Mouse (Mus musculus) frontal cortex, adult 2 months (tissue): ENCODE measurements at regions not wholly inside any gene's neighbourhood (a gene's known extent, or its start where the extent isn't known, plus 50 kb on each side); places are given as distances from the start of the nearest gene placed in this dataset.

ENCODE experiments used
- DNase-seq, 2 experiments: peaks; one replicate each; pipeline ENCODE4 v3.0.0; 2022; ENCODE audit warnings: low spot score in 1 of 2; ENCODE audit errors: extremely low spot score in 1 of 2

GRCm38 (mm10) chrX:47726285-47726684 is 166.5 kb downstream of the Smarca1 start:
- peak in 1 of 2 experiments; percentile 17 for DNase-seq

GRCm38 (mm10) chrX:47703080-47703479 is 189.7 kb downstream of the Smarca1 start:
- DNase-seq = peak in 1 of 2 experiments; percentile 54

GRCm38 (mm10) chrX:47668778-47669177 is 224.0 kb downstream of the Smarca1 start:
- no peak for DNase-seq

- DNase-seq = no peak
These were observed 246.3 kb downstream of the Smarca1 start for GRCm38 (mm10) chrX:47646523-47646922.

- DNase-seq = no peak
These were observed 251.6 kb downstream of the Smarca1 start for GRCm38 (mm10) chrX:47641191-47641590.

GRCm38 (mm10) chrX:47638831-47639316 is 253.9 kb downstream of the Smarca1 start:
- DNase-seq = no peak

GRCm38 (mm10) chrX:47622881-47623613 is 269.7 kb downstream of the Smarca1 start:
- DNase-seq = no peak

GRCm38 (mm10) chrX:47612364-47612763 is 280.4 kb downstream of the Smarca1 start:
- DNase-seq = no peak
